Mouse (Mus musculus) neural tube, embryonic 14.5 days (tissue): Measurements from ENCODE around the gene AU022252. TPM values are rescaled to one million over a fixed set of nuclear protein-coding genes. Genes with fewer than 3 reads are reported as not detected.

ENCODE experiments used
- ATAC-seq: fragments of 200-750 bp; cut with Nextera tagmentation; 2 replicates; pipeline ENCODE4 v1.8.0; 2017; ENCODE audit warnings: low read depth, mild to moderate bottlenecking, moderate TSS enrichment, moderate library complexity
- H3K27ac ChIP-seq: fragments of 300-500 bp; sonication (generic); 2 replicates; pipeline ENCODE4 v1.5.1; 2014; ENCODE audit warnings: low read depth, mild to moderate bottlenecking, control low read depth, low read length, moderate library complexity, mixed read lengths
- H3K27me3 ChIP-seq: fragments of 300-500 bp; sonication (generic); 2 replicates; pipeline ENCODE4 v1.6.1; 2014; ENCODE audit warnings: low read length; ENCODE audit not compliant: control insufficient read depth, insufficient read depth
- H3K36me3 ChIP-seq: fragments of 300-500 bp; sonication (generic); 2 replicates; pipeline ENCODE4 v1.6.1; 2014; ENCODE audit warnings: low read length, mixed read lengths; ENCODE audit not compliant: control insufficient read depth, insufficient read depth
- H3K4me1 ChIP-seq: fragments of 300-500 bp; sonication (generic); 2 replicates; pipeline ENCODE4 v1.6.1; 2014; ENCODE audit warnings: low read length; ENCODE audit not compliant: control insufficient read depth, insufficient read depth
- H3K4me2 ChIP-seq: fragments of 300-500 bp; sonication (generic); 2 replicates; pipeline ENCODE4 v1.6.1; 2014; ENCODE audit warnings: mild to moderate bottlenecking, low read depth, low read length, control low read depth
- H3K4me3 ChIP-seq: fragments of 300-500 bp; sonication (generic); 2 replicates; pipeline ENCODE4 v1.5.1; 2014; ENCODE audit warnings: low read depth, low read length, control low read depth, mixed read lengths
- H3K9ac ChIP-seq: fragments of 300-500 bp; sonication (generic); replicated peaks from 2 replicates; pipeline ENCODE4 v1.6.1; 2014; ENCODE audit warnings: low read depth, mild to moderate bottlenecking, control low read depth, low read length, mixed read lengths
- H3K9me3 ChIP-seq: fragments of 300-500 bp; sonication (generic); 2 replicates; pipeline ENCODE4 v1.6.1; 2016; ENCODE audit warnings: low read length; ENCODE audit not compliant: control insufficient read depth
- WGBS: fragments of 180-500 bp; shearing (Covaris S2); extraction: QIAGEN DNeasy Blood & Tissue Kit; methylation state at CpG from one replicate; pipeline ENCODE4 v1.1.7; 2014; 5-methylcytosine and 5-hydroxymethylcytosine counted together
- polyA plus RNA-seq: library from polyadenylated mRNA; unstranded; fragments of >200 nt; fragmentation: Nextera tagmentation; extraction: Ambion mirVana; gene quantifications from 2 replicates; pipeline ENCODE4 v1.2.1, GENCODE M21; 2014

The AU022252 gene
- polyA plus RNA-seq, 1 experiment from 2014 or later: 19.2 TPM

- Histone ChIP-seq H3K4me3 (peak overlapping the region; percentile 76), H3K9ac (peak overlapping the region; percentile 81), H3K4me2 (peak overlapping the region; percentile 83), H3K36me3 (peaks cover under 1% of the 10 kb centered on the region; the same call in 1 of the 2 replicates), H3K9me3 (no peaks in the 10 kb centered on the region), H3K4me1 (peaks cover 13% of the 10 kb centered on the region; the same call in 1 of the 2 replicates), H3K27me3 (no peaks in the 10 kb centered on the region), H3K27ac (peak overlapping the region; percentile 81)
- WGBS: 8% methylated on average over 18 of the region's 18 CpGs
- peak; percentile 25 for ATAC-seq
Observed at GRCm38 (mm10) chr4:119195582-119196320, 36.8 kb downstream of the AU022252 start.

DNA sequence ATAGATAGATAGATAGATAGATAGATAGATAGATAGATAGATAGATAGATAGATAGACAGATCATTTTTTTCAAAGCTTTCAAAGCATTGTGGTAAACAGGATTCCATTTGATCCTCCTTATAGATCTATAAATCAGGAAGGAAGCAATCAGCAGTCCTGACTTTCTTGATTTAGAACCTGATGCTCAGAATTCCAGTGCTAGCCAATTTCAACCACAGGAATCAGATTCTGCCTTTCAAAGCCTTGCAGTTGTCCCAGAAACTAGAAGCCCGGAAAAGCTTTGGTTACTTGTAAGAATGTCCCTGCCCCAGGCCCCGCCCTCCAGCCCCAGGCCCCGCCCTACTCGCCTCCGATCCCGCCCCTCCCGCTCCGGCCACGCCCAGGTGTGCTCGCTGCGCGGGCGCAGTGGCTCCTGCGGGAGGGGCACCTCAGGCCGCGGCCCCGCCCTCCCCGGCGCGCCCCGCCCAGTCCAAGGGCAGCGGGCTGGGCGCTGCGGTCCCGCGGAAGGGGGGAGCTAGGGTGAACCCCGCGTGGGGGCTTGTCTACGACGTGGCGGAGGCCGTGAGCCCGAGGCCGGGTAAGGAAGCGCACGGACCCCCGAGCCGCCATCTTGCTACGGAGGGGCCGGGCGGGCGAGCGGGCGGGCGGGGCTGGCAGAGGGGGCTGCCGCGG, 37.5 kb downstream of the AU022252 start, which contains the start of gene Svbp:
Gene Svbp (plus strand): TSS at position 398 of the 673 bp plus-strand sequence.
- Histone ChIP-seq H3K9ac (peak within 1 kb of the TSS; percentile 81), H3K9me3 (no peaks in the 10 kb centered on the region), H3K4me2 (peak within 1 kb of the TSS; percentile 83), H3K27me3 (no peaks in the 10 kb centered on the region), H3K4me3 (peak within 1 kb of the TSS; percentile 76), H3K27ac (peak within 1 kb of the TSS; percentile 81), H3K4me1 (peaks cover 13% of the 10 kb centered on the region; the same call in 1 of the 2 replicates), H3K36me3 (no peaks in the 10 kb centered on the region)
- WGBS: 0% methylated on average over 22 of the region's 47 CpGs
- ATAC-seq: peak; percentile 90

DNA sequence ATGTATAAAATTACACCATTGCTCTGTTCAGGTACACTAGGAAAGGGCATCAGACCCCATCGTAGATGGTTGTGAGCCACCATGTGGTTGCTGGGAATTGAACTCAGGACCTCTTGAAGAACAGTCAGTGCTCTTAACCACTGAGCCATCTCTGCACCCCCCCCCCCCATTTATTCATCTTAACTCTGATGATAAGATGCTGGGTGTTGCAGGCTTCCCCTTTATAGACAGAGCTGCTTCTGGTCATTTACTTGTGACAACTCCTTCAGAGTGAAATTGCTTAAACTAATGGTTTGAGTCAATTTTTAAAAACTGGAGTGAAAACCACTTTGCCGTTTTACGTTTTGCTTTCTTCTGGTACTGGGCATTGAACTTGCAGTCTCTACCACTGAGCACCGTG, 39.8 kb downstream of the AU022252 start:
- H3K27ac ChIP-seq: no peak overlapping the region
- H3K27me3 ChIP-seq: no peaks in the 10 kb centered on the region
- H3K4me2 ChIP-seq: no peak overlapping the region
- no peaks in the 10 kb centered on the region for H3K9me3 ChIP-seq
- no peak overlapping the region for H3K4me3 ChIP-seq
- H3K4me1 ChIP-seq: peaks cover 13% of the 10 kb centered on the region; the same call in 1 of the 2 replicates
- no peaks in the 10 kb centered on the region for H3K36me3 ChIP-seq
- 90% methylated on average over 4 of the region's 4 CpGs for WGBS
- no peak overlapping the region for H3K9ac ChIP-seq
- no peak for ATAC-seq

- Histone ChIP-seq H3K4me1 (peaks cover 4% of the 10 kb centered on the region; the same call in 1 of the 2 replicates), H3K9ac (no peak overlapping the region), H3K4me2 (no peak overlapping the region), H3K36me3 (no peaks in the 10 kb centered on the region), H3K9me3 (no peaks in the 10 kb centered on the region), H3K27me3 (no peaks in the 10 kb centered on the region), H3K27ac (no peak overlapping the region), H3K4me3 (no peak overlapping the region)
- 72% methylated on average over 3 of the region's 3 CpGs for WGBS
- no peak for ATAC-seq
Observed at GRCm38 (mm10) chr4:119191273-119191672, 41.2 kb downstream of the AU022252 start.

DNA sequence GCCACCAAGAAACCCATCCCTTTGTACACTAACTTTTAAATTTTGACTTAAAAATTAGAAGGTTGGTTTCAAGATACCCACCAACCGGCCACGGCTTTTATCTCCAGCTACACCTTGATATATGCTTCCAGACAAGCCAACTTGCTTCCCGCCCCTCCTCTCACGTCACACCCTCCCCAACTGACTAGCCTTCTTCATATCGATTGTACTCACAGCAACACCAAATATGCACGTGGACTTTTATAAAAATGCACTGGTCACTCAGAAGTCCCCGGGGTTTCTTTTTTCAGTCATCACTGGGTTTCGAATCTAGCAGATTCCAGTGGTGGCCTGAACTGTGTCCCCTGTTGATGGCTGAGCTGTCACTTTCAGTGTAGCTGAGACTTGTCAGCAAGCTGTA, 41.9 kb downstream of the AU022252 start:
- H3K4me3 ChIP-seq: no peak overlapping the region
- no peak overlapping the region for H3K4me2 ChIP-seq
- no peaks in the 10 kb centered on the region for H3K27me3 ChIP-seq
- no peaks in the 10 kb centered on the region for H3K36me3 ChIP-seq
- ATAC-seq: no peak
- no peaks in the 10 kb centered on the region for H3K4me1 ChIP-seq
- no peaks in the 10 kb centered on the region for H3K9me3 ChIP-seq
- 87% methylated on average over 8 of the region's 8 CpGs for WGBS
- no peak overlapping the region for H3K27ac ChIP-seq
- no peak overlapping the region for H3K9ac ChIP-seq

DNA sequence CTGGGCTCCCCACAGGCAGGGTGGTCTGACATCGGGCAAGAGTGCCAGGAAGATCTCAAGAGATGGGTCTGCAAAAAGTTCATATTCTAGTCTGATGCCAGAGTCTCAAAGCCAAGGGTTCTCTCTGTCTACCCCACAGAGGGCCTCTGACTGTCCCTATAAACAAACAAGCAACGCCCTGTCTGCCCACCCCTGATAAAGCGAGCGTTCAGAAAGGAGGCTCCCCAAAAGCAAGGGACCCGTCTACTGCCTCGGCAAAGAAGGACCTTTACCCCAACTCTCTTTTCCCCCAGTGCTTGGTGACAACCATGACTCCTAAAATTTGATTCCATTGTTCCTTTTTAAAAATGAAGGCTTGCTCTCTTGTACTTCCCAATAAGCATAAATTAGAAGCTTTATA, 42.6 kb downstream of the AU022252 start, which contains the start of gene Ermap:
Gene Ermap (minus strand): TSS at position 148 of the 400 bp plus-strand sequence.
- 59% methylated on average over 6 of the region's 6 CpGs for WGBS
- no peaks in the 10 kb centered on the region for H3K4me1 ChIP-seq
- ATAC-seq: no peak
- H3K9me3 ChIP-seq: no peaks in the 10 kb centered on the region
- no peak within 1 kb of the TSS for H3K27ac ChIP-seq
- H3K9ac ChIP-seq: no peak within 1 kb of the TSS
- H3K27me3 ChIP-seq: no peaks in the 10 kb centered on the region
- H3K4me3 ChIP-seq: no peak within 1 kb of the TSS
- H3K4me2 ChIP-seq: no peak within 1 kb of the TSS
- H3K36me3 ChIP-seq: no peaks in the 10 kb centered on the region

DNA sequence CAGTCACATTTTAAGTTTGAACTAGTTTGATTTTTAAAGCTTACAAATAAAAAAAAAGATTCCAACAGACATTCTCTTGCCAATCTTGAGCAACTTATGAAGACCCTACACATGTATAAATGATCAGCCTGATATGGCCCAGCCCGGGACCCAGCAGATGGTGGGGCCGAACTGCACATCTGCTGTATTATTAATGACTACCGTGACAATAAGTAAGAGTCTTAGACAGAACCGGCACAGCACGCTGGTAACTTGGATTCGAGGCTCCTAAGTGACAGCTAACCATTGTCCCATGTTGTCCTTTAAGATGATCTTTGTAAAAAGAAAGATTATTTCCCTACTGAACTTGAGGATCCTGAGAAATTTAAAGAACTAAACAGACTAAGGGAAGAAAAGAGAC, 43.1 kb downstream of the AU022252 start:
- H3K9ac ChIP-seq: no peak overlapping the region
- H3K27me3 ChIP-seq: no peaks in the 10 kb centered on the region
- WGBS: 49% methylated on average over 6 of the region's 6 CpGs
- no peak overlapping the region for H3K4me3 ChIP-seq
- no peaks in the 10 kb centered on the region for H3K4me1 ChIP-seq
- H3K4me2 ChIP-seq: no peak overlapping the region
- H3K9me3 ChIP-seq: no peaks in the 10 kb centered on the region
- no peak for ATAC-seq
- H3K36me3 ChIP-seq: no peaks in the 10 kb centered on the region
- H3K27ac ChIP-seq: no peak overlapping the region

DNA sequence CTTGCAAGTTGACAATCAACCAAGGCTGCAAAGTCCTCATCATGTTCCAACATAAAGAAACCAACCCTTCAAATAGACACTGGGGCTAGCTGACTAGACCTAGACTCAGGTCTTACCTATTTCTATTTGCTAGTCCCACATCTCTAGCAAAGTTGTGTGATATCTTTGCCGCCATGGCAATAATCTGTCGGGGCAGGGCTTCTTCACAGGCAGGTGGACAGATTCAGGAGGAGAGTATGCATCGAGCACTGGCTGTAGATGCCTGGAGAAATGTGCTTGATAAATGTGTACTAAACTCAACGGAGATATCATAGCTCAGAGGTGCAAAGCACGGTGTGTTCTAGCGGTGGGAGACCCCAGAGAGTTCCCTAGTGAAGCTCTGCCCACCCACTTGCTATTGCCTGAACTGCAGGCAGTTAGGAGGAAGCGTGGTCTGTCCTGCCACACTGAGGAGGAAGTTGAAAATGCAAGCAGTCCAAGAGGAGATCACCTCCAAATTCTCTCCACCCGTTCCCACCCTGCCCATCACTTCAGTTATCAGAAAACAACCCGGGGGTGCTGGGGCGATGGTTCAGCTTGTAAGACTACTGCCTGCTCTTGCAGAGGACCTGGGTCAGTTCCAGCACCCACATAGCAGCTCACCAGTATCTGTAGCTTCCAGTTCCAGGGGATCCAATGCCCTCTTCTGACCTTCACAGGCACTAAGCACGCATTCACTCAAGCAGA, 44.3 kb downstream of the AU022252 start:
- 64% methylated on average over 11 of the region's 11 CpGs for WGBS
- Histone ChIP-seq H3K9me3 (no peaks in the 10 kb centered on the region), H3K36me3 (no peaks in the 10 kb centered on the region), H3K4me3 (no peak overlapping the region), H3K27ac (no peak overlapping the region), H3K4me2 (no peak overlapping the region), H3K4me1 (no peaks in the 10 kb centered on the region), H3K9ac (no peak overlapping the region), H3K27me3 (no peaks in the 10 kb centered on the region)
- ATAC-seq: no peak
